Mouse (Mus musculus) left cerebral cortex, adult 2 months (tissue): ENCODE results near the gene Olfr452. TPM values are rescaled to one million over a fixed set of nuclear protein-coding genes. Genes with fewer than 3 reads are reported as not detected.
A peak's percentile ranks its signal among the peaks of the same experiment; 100 is the strongest.

Experiments used
- DNase-seq, 2 experiments: peaks; one replicate each; pipeline ENCODE4 v3.0.0; 2021 to 2022; ENCODE audit warnings: low spot score in 2 of 2, mixed read lengths in 1 of 2; ENCODE audit errors: extremely low spot score in 1 of 2
- H3K27ac ChIP-seq: fragments of 200-600 bp; 2 replicates; pipeline ENCODE4 v1.8.1; 2022
- H3K4me3 ChIP-seq: fragments of 200-600 bp; 2 replicates; pipeline ENCODE4 v1.8.1; 2022
- CTCF ChIP-seq: fragments of 200-600 bp; IDR thresholded peaks from 2 replicates; pipeline ENCODE4 v1.8.1; 2022; ENCODE audit warnings: antibody characterized with exemption, mild to moderate bottlenecking, moderate library complexity
- intact Hi-C: fragments of 180-260 bp; cut with DNase I; formaldehyde crosslinking; loops from one replicate; pipeline ENCODE4 v1.15.1; 2025
- long read RNA-seq, 2 experiments: library from polyadenylated mRNA; stranded (forward); transcript quantifications; one replicate each; pipeline ENCODE4 v2.0.0; 2021; ENCODE audit warnings: borderline mapping rate in 2 of 2
- total RNA-seq, 2 experiments: library from RNA; stranded (reverse); gene quantifications; 2 replicates each; pipeline ENCODE4 v1.2.3; 2021

Gene Olfr452
- total RNA-seq = not detected
- long read RNA-seq, experiment 1 = 0 reads
- long read RNA-seq, experiment 2 = 0 reads

DNA sequence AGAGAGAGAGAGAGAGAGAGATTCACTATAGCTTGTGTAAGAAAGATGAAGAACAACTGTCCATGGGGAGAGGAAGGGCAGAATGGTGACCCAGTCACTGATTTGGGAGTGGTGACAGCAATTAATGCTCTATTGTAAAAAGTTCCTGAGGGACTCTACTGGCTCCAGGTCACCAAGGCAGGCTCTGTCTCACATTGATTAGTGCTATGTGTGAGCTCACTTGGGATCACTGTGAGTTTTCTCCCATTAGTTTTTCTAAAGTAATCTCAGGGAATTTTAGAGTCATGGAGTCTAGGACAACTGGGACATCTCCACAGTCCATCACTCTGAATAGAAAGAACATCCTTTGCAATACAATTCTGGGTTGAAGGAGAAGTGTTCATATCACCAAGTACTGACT, at the start of gene Olfr452:
Olfr452 (plus strand) TSS at position 301 of the 400 bp plus-strand sequence.
- no peak within 1 kb of the TSS for H3K27ac ChIP-seq
- DNase-seq = no peak
- TF ChIP-seq CTCF = no peak
- intact Hi-C loops = no loop called here
- no peak within 1 kb of the TSS for H3K4me3 ChIP-seq

DNA sequence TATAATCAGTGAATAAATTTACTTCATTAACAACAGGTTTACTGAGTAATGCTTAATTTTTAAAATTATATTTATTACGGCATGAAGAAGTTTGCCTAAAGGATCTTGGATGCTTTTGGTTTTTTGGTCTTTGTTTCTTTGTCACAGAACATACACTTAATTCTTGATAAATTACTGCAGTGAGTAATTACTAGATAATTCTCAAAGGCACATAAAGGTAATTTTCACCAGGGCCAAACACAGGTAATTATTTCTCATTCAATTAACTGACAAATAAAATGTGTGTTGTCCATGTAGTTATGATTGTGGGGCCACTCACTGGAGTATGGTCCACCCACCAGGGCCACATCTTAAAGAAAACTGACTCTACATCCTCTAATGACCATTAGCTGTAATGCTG, 45.8 kb upstream of the Olfr452 start, which contains the start of gene Olfr453:
Olfr453 (plus strand) TSS at position 301 of the 400 bp plus-strand sequence.
- DNase-seq = no peak
- Histone ChIP-seq H3K27ac (no peak within 1 kb of the TSS), H3K4me3 (no peak within 1 kb of the TSS)
- intact Hi-C loops = no loop called here
- TF ChIP-seq CTCF = no peak

GRCm38 (mm10) chr6:42742303-42742702, 42.6 kb upstream of the Olfr452 start:
- peak in 1 of 2 experiments; percentile 11 for DNase-seq
- Histone ChIP-seq H3K27ac (no peak overlapping the region), H3K4me3 (no peak overlapping the region)
- intact Hi-C loops = no loop called here
- TF ChIP-seq CTCF = no peak

GRCm38 (mm10) chr6:42747846-42748245, 37.0 kb upstream of the Olfr452 start:
- DNase-seq = no peak
- intact Hi-C loops = no loop called here
- no peak for TF ChIP-seq CTCF
- Histone ChIP-seq H3K27ac (no peak overlapping the region), H3K4me3 (no peak overlapping the region)

DNA sequence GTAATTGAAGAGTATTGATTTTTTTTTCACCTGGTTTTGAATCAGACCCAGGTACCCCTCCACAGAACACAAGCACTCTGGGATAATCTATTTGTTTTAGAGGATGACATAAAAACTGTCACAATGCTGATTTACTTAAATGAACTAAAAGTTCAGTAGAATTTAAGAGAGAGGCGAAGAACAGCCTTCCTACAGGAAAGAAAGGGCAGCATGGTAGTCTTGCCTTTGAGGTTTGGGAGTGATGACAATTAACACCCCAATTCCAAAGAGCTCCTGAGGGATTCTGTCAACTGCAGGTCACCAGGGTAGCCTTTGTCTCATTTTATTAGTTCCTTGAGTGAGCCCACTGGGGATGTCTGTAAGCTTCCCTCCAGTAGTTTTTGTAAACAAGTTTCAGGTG, 28.8 kb upstream of the Olfr452 start, which contains the start of gene Olfr38:
Olfr38 (plus strand) TSS at position 301 of the 400 bp plus-strand sequence.
- no peak within 1 kb of the TSS for H3K27ac ChIP-seq
- no peak for DNase-seq
- no peak within 1 kb of the TSS for H3K4me3 ChIP-seq
- no peak for TF ChIP-seq CTCF
- intact Hi-C loops = no loop called here

DNA sequence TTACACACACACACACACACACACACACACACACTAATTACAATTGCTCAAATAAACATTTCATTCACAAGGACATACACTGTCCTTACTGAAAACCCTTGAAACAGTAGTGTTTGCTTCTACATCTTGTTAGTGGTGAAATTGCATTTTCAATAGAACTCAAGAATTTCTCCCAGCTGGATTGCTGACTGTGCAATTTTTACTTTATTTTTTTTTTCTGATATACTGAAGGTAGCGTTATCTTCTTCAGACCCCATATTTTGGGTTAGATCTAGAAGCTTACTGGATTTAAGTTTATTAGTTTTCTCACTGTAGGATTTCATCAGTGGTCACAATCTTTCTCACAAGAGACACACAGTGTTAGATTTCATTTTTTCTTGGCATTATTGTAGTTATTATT, 7.8 kb upstream of the Olfr452 start:
- Histone ChIP-seq H3K27ac (no peak overlapping the region), H3K4me3 (no peak overlapping the region)
- intact Hi-C loops = no loop called here
- no peak for DNase-seq
- TF ChIP-seq CTCF = no peak

DNA sequence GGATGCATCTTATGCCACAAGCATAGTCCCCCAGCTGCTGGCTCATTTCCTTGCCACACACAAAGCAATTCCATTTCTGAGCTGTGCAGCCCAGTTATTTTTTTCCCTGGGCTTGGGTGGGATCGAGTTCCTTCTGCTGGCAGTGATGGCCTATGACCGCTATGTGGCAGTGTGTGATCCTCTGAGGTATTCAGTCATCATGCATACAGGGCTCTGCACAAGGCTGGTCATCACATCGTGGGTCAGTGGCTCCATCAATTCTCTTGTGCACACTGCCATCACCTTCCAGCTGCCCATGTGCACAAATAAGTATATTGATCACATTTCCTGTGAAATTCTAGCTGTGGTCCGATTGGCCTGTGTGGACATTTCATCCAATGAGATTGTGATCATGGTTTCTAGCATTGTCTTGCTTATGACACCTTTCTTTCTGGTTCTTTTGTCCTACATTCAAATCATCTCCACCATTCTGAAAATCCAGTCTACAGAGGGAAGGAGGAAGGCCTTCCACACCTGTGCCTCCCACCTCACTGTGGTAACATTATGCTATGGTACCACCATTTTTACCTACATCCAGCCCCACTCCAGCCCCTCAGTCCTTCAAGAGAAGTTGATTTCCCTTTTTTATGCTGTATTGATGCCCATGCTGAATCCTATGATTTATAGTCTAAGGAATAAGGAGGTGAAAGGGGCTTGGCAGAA, 5.5 kb downstream of the Olfr452 start:
- intact Hi-C loops = no loop called here
- Histone ChIP-seq H3K27ac (no peak overlapping the region), H3K4me3 (no peak overlapping the region)
- TF ChIP-seq CTCF = no peak; the same call in none of the 2 replicates
- DNase-seq = no peak

DNA sequence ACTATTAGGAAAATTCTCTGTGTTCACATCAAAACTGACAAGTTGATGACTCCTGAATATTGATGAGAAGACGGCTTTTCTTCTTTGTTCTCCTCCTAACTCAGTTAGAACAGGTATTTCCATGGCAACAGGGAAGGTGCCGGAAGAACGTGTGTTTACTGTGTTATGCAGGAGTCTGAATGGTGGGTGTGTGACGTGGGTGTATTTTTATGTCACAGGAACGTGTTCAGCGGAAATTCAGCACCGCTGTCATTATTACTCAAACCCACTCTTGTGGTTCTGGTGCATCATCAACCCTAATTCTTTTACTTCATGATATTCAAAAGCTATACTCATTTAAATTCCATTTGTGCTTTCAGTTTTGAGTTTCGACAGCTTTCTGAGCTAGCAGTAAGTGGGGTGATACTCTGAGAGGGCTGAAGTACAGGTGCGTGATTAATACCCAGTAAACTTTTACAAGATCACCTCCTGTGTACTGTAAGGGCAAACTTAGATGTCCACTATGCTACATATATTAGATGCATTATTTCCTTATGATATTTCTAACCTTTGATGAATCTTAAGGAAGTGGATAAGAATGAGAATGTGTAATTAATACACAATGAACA, 6.2 kb downstream of the Olfr452 start:
- H3K27ac ChIP-seq = no peak overlapping the region
- peak in 1 of 2 experiments; percentile 23 for DNase-seq
- TF ChIP-seq CTCF = no peak
- intact Hi-C loops = no loop called here
- H3K4me3 ChIP-seq = no peak overlapping the region

DNA sequence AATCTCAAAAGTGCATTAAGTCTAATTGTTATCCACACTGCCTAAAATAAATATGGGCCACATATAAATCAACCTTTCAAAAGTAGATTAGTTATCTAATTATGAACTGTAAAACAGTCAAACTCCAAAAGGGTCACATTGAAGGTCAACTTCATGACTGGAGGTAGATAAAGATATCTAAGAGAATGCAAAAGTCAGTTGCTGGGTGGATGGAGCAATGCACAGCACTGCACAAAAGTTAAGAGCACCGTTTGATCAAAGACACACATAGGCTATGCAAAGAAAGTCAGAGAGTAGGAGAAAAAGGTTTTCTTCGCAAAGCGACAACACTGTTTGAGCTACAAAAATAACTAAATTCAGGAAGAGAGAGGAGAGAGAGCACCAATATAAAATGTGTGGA, 10.1 kb downstream of the Olfr452 start:
- no peak overlapping the region for H3K27ac ChIP-seq
- no peak overlapping the region for H3K4me3 ChIP-seq
- DNase-seq = no peak
- TF ChIP-seq CTCF = no peak
- intact Hi-C loops = no loop called here

- H3K4me3 ChIP-seq = no peak within 1 kb of the TSS
- DNase-seq = no peak
- no peak within 1 kb of the TSS for H3K27ac ChIP-seq
- no peak for TF ChIP-seq CTCF
- intact Hi-C loops = no loop called here
These were observed 26.7 kb downstream of the Olfr452 start, which contains the start of gene Olfr450 for GRCm38 (mm10) chr6:42811639-42812038. TSS of gene Olfr450 (plus strand) at chr6:42811939.

GRCm38 (mm10) chr6:42834084-42834483, 49.2 kb downstream of the Olfr452 start, which contains the start of gene Olfr449:
TSS of gene Olfr449 (plus strand) at chr6:42834384.
- H3K4me3 ChIP-seq = no peak within 1 kb of the TSS
- no peak for TF ChIP-seq CTCF
- no peak within 1 kb of the TSS for H3K27ac ChIP-seq
- no peak for DNase-seq
- intact Hi-C loops = no loop called here

Other genes with a start within 250 kb of the Olfr452 start
- not detected for gene Olfr455, start 237.5 kb upstream of the Olfr452 start, total RNA-seq
- gene Tcaf3, start 187.4 kb upstream of the Olfr452 start, total RNA-seq = not detected
- gene Tcaf2, start 139.8 kb upstream of the Olfr452 start, total RNA-seq = under 1 TPM; 0.68 to 0.84 TPM
- gene Tcaf1, start 75.0 kb upstream of the Olfr452 start, total RNA-seq = 100 to 1,000 TPM; 231 to 242 TPM
- not detected for gene Olfr453, start 45.7 kb upstream of the Olfr452 start, total RNA-seq
- not detected for gene Olfr38, start 28.7 kb upstream of the Olfr452 start, total RNA-seq
- not detected for gene Olfr450, start 26.8 kb downstream of the Olfr452 start, total RNA-seq
- gene Olfr449, start 49.3 kb downstream of the Olfr452 start, total RNA-seq = not detected
- gene Olfr448, start 105.3 kb downstream of the Olfr452 start, total RNA-seq = not detected
- not detected for gene Olfr447, start 123.8 kb downstream of the Olfr452 start, total RNA-seq
- gene Olfr446, start 136.3 kb downstream of the Olfr452 start, total RNA-seq = not detected
- not detected for gene Olfr444, start 164.0 kb downstream of the Olfr452 start, total RNA-seq